34 mouse cellular contexts compared by ENCODE assay signal in the genomic region with DNA sequence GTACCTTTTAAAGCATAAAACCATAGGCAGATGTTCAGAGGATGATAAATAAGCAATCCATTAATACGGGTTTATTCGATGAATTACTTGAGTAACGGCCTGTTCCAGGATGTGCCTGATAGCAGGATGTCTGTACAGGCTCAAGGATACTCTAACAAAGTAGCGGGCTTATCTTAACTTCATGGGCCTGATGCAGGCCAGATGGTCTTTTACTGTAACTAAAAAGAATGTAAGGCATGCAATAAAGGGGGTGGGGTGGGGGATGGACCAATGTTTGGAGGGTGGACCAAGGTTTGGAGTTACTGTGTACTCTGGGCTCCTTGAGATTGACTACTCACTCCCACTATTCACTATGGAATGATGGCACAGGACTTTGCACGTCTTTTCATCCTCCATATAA. TPM values are rescaled to one million over a fixed set of nuclear protein-coding genes. Genes with fewer than 3 reads are reported as not detected.
DNase-seq lines count a peak whose midpoint lies in the region; ATAC-seq and TF ChIP-seq lines count a peak whose summit lies in the region.
"Had no signal": no experiment of that assay in that cellular context is flagged by ENCODE, and none has a peak within 500 bp of the region (broad histone marks: within the 10 kb centered on the region; RNA-seq: fewer than 3 reads in every experiment).

No protein-coding gene starts in this region.

- H3K4me3 ChIP-seq in intestine, embryonic 14.5 days (ENCODE audit: low read depth, low read length), result no peak overlapping the region
- H3K4me3 ChIP-seq in intestine, postnatal 0 days (ENCODE audit: low read depth, low read length), result no peak overlapping the region
- H3K4me3 ChIP-seq in liver, postnatal 0 days (ENCODE audit: low read depth, low read length), result no peak overlapping the region
- no peak overlapping the region for H3K4me3 ChIP-seq in intestine, embryonic 15.5 days (replicated peaks)
- H3K4me3 ChIP-seq: erythroblast, embryonic 14.5 days; forebrain, embryonic 12.5 days; heart, adult 2 months; liver, embryonic 15.5 days; midbrain, embryonic 13.5 days had no signal

- no peaks in the 10 kb centered on the region for H3K9me3 ChIP-seq in intestine, embryonic 14.5 days (ENCODE audit: control insufficient read depth, low read length)
- no peaks in the 10 kb centered on the region for H3K9me3 ChIP-seq in intestine, postnatal 0 days (ENCODE audit: control insufficient read depth)
- no peaks in the 10 kb centered on the region for H3K9me3 ChIP-seq in liver, postnatal 0 days (ENCODE audit: low read length)
- H3K9me3 ChIP-seq in intestine, embryonic 15.5 days, result no peaks in the 10 kb centered on the region
- H3K9me3 ChIP-seq: forebrain, embryonic 12.5 days; liver, embryonic 15.5 days; midbrain, embryonic 13.5 days had no signal

- H3K36me3 ChIP-seq in intestine, embryonic 14.5 days (ENCODE audit: control insufficient read depth, insufficient read depth, low read length), result no peaks in the 10 kb centered on the region
- H3K36me3 ChIP-seq in intestine, postnatal 0 days (ENCODE audit: control insufficient read depth, insufficient read depth), result no peaks in the 10 kb centered on the region
- H3K36me3 ChIP-seq in liver, postnatal 0 days (replicated peaks; ENCODE audit: insufficient read depth, low read length), result no peaks in the 10 kb centered on the region
- no peaks in the 10 kb centered on the region for H3K36me3 ChIP-seq in intestine, embryonic 15.5 days
- H3K36me3 ChIP-seq: forebrain, embryonic 12.5 days; liver, embryonic 15.5 days; midbrain, embryonic 13.5 days had no signal

- H3K4me2 ChIP-seq in intestine, embryonic 14.5 days (ENCODE audit: low read length), result no peak overlapping the region
- no peak overlapping the region for H3K4me2 ChIP-seq in intestine, postnatal 0 days (replicated peaks; ENCODE audit: low read depth)
- H3K4me2 ChIP-seq in liver, postnatal 0 days (ENCODE audit: low read depth, low read length), result no peak overlapping the region
- H3K4me2 ChIP-seq in intestine, embryonic 15.5 days (replicated peaks), result no peak overlapping the region
- H3K4me2 ChIP-seq: forebrain, embryonic 12.5 days; liver, embryonic 15.5 days; midbrain, embryonic 13.5 days had no signal

- ATAC-seq in intestine, embryonic 14.5 days (replicated peaks; ENCODE audit: low FRiP score, low TSS enrichment, low read depth), result peak; percentile 47; the same call in 1 of the 2 replicates
- ATAC-seq in intestine, postnatal 0 days, result no peak
- ATAC-seq in liver, postnatal 0 days, result no peak
- peak; percentile 61 for ATAC-seq in intestine, embryonic 15.5 days
- ATAC-seq in erythroblast, adult 5-6 weeks (replicated peaks; ENCODE audit: low FRiP score, poor library complexity, severe bottlenecking), result no peak
- ATAC-seq: activated CD4-positive, CD25-positive, alpha-beta regulatory T cell, adult 4 months; hindbrain, postnatal 0 days; midbrain, embryonic 13.5 days had no signal

- H3K4me1 ChIP-seq in intestine, embryonic 14.5 days (replicated peaks; ENCODE audit: control insufficient read depth, insufficient read depth, low read length), result no peaks in the 10 kb centered on the region
- no peaks in the 10 kb centered on the region for H3K4me1 ChIP-seq in intestine, postnatal 0 days (replicated peaks; ENCODE audit: control insufficient read depth, insufficient read depth, low read length)
- H3K4me1 ChIP-seq in liver, postnatal 0 days (ENCODE audit: insufficient read depth), result no peaks in the 10 kb centered on the region
- H3K4me1 ChIP-seq in intestine, embryonic 15.5 days (replicated peaks), result no peaks in the 10 kb centered on the region
- H3K4me1 ChIP-seq: forebrain, embryonic 12.5 days; liver, embryonic 15.5 days; midbrain, embryonic 13.5 days had no signal

- no peak for TF ChIP-seq EP300 in liver, postnatal 0 days (IDR thresholded peaks at IDR 0.05; ENCODE audit: low read depth)

- TF ChIP-seq CTCF in intestine, postnatal 0 days (IDR thresholded peaks at IDR 0.05; ENCODE audit: low read depth), result no peak
- TF ChIP-seq CTCF in liver, postnatal 0 days (IDR thresholded peaks at IDR 0.05; ENCODE audit: low read depth), result no peak

- H3K27me3 ChIP-seq in intestine, embryonic 14.5 days (replicated peaks; ENCODE audit: control insufficient read depth, insufficient read depth, low read length), result no peaks in the 10 kb centered on the region
- no peaks in the 10 kb centered on the region for H3K27me3 ChIP-seq in intestine, postnatal 0 days (replicated peaks; ENCODE audit: control insufficient read depth, insufficient read depth, low read length)
- no peaks in the 10 kb centered on the region for H3K27me3 ChIP-seq in liver, postnatal 0 days (ENCODE audit: insufficient read depth, low read length)
- no peaks in the 10 kb centered on the region for H3K27me3 ChIP-seq in intestine, embryonic 15.5 days (replicated peaks)
- H3K27me3 ChIP-seq: forebrain, embryonic 12.5 days; liver, embryonic 15.5 days; midbrain, embryonic 13.5 days had no signal

- no peak overlapping the region for H3K9ac ChIP-seq in intestine, embryonic 14.5 days (ENCODE audit: low read length)
- H3K9ac ChIP-seq in intestine, postnatal 0 days (ENCODE audit: low read depth, low read length), result no peak overlapping the region
- H3K9ac ChIP-seq in liver, postnatal 0 days (replicated peaks), result no peak overlapping the region
- H3K9ac ChIP-seq in intestine, embryonic 15.5 days, result no peak overlapping the region
- H3K9ac ChIP-seq: forebrain, embryonic 12.5 days; liver, embryonic 15.5 days; midbrain, embryonic 13.5 days had no signal

- WGBS in intestine, embryonic 14.5 days, result 31% methylated on average over 5 of the region's 5 CpGs
- 44% methylated on average over 5 of the region's 5 CpGs for WGBS in intestine, postnatal 0 days
- WGBS in liver, postnatal 0 days (ENCODE audit: insufficient replicate concordance), result 67% methylated on average over 5 of the region's 5 CpGs
- WGBS in intestine, embryonic 15.5 days, result 49% methylated on average over 5 of the region's 5 CpGs

- no peak overlapping the region for H3K27ac ChIP-seq in intestine, embryonic 14.5 days (ENCODE audit: low read depth)
- no peak overlapping the region for H3K27ac ChIP-seq in intestine, postnatal 0 days (ENCODE audit: low read depth, low read length)
- no peak overlapping the region for H3K27ac ChIP-seq in liver, postnatal 0 days (ENCODE audit: low read depth)
- no peak overlapping the region for H3K27ac ChIP-seq in intestine, embryonic 15.5 days
- H3K27ac ChIP-seq: forebrain, embryonic 12.5 days; heart, adult 2 months; hindbrain, postnatal 0 days; liver, embryonic 15.5 days; midbrain, embryonic 13.5 days; stomach, postnatal 0 days had no signal

- DNase-seq in intestine, embryonic 14.5 days (ENCODE audit: low spot score), result no peak
- DNase-seq in liver, result peak; percentile 2
- DNase-seq in liver, postnatal 0 days, result no peak
- peak; percentile 3 for DNase-seq in embryo, embryonic 10.5 days (ENCODE audit: low spot score)
- DNase-seq in adrenal gland, postnatal 14 days, result no peak
- DNase-seq: adrenal gland, adult 8-10 months; cerebellum, adult 18-20 months; cerebellum, postnatal 25 days; gastrocnemius, postnatal 25 days; heart, adult 2 months; lung, postnatal 14 days; right cerebral cortex, postnatal 14 days; thymus, postnatal 25 days had no signal

RNA-seq across cellular contexts. Expression of gene Pfn5, which starts 42.7 kb away (rescaled TPM):
- not detected in 2 replicates for polyA plus RNA-seq in intestine, embryonic 14.5 days (2014; fragmentation: Nextera tagmentation; extraction: Ambion mirVana)
- polyA plus RNA-seq in intestine, postnatal 0 days (2015; fragmentation: Nextera tagmentation; extraction: Ambion mirVana), result not detected in 2 replicates
- polyA plus RNA-seq in liver, postnatal 0 days (2015; fragmentation: Nextera tagmentation; extraction: Ambion mirVana), result not detected in 2 replicates
- polyA plus RNA-seq in intestine, embryonic 15.5 days (2015; fragmentation: Nextera tagmentation; extraction: Ambion mirVana), result not detected in 2 replicates
- not detected in 2 replicates for total RNA-seq in erythroblast, adult 5-6 weeks (2015; ENCODE audit: low replicate concordance)
- total RNA-seq in erythroblast, adult 5-6 weeks (2017; ENCODE audit: low replicate concordance), result not detected in 2 replicates
- not detected in 2 replicates for total RNA-seq in adrenal gland, postnatal 14 days (2021)
- total RNA-seq: adrenal gland, adult 8-10 months; gastrocnemius, postnatal 25 days; heart, adult 2 months; hindbrain, postnatal 0 days; layer of hippocampus, adult 18-20 months; layer of hippocampus, postnatal 14 days; megakaryocyte, adult 5-6 weeks; MEL had no signal
- polyA plus RNA-seq: activated CD4-positive, CD25-positive, alpha-beta regulatory T cell, adult 4 months; C2C12; embryonic facial prominence, embryonic 11.5 days; erythroblast, embryonic 14.5 days; forebrain, embryonic 12.5 days; heart, adult 2 months; heart, embryonic 16.5 days; hindbrain, embryonic 11.5 days; hindbrain, postnatal 0 days; kidney, embryonic 14.5 days; limb, embryonic 11.5 days; liver, embryonic 15.5 days; midbrain, embryonic 13.5 days; neural tube, embryonic 11.5 days; stomach, postnatal 0 days had no signal

RNA-seq across cellular contexts. Expression of gene Asb12, which starts 42.8 kb away (rescaled TPM):
- polyA plus RNA-seq in intestine, embryonic 14.5 days (2014; fragmentation: Nextera tagmentation; extraction: Ambion mirVana), result not detected in 2 replicates
- polyA plus RNA-seq in intestine, postnatal 0 days (2015; fragmentation: Nextera tagmentation; extraction: Ambion mirVana), result not detected in 2 replicates
- polyA plus RNA-seq in liver, postnatal 0 days (2015; fragmentation: Nextera tagmentation; extraction: Ambion mirVana), result 0.31 TPM in 1 of 2 replicates, not detected in the other
- 0.23 TPM in 1 of 2 replicates, not detected in the other for polyA plus RNA-seq in intestine, embryonic 15.5 days (2015; fragmentation: Nextera tagmentation; extraction: Ambion mirVana)
- total RNA-seq in erythroblast, adult 5-6 weeks (2015; ENCODE audit: low replicate concordance), result not detected in 2 replicates
- not detected in 2 replicates for total RNA-seq in erythroblast, adult 5-6 weeks (2017; ENCODE audit: low replicate concordance)
- total RNA-seq in adrenal gland, postnatal 14 days (2021), result 0.37 TPM in 1 of 2 replicates, not detected in the other
- total RNA-seq: layer of hippocampus, adult 18-20 months; layer of hippocampus, postnatal 14 days; megakaryocyte, adult 5-6 weeks; MEL had no signal
- polyA plus RNA-seq: activated CD4-positive, CD25-positive, alpha-beta regulatory T cell, adult 4 months; C2C12; embryonic facial prominence, embryonic 11.5 days; erythroblast, embryonic 14.5 days; forebrain, embryonic 12.5 days; hindbrain, embryonic 11.5 days; hindbrain, postnatal 0 days; limb, embryonic 11.5 days; neural tube, embryonic 11.5 days had no signal

RNA-seq across cellular contexts. Expression of gene Zc4h2, which starts 57.7 kb away (rescaled TPM):
- 20.2 and 23.4 TPM in 2 replicates for polyA plus RNA-seq in intestine, embryonic 14.5 days (2014; fragmentation: Nextera tagmentation; extraction: Ambion mirVana)
- 5.2 and 5.5 TPM in 2 replicates for polyA plus RNA-seq in intestine, postnatal 0 days (2015; fragmentation: Nextera tagmentation; extraction: Ambion mirVana)
- polyA plus RNA-seq in liver, postnatal 0 days (2015; fragmentation: Nextera tagmentation; extraction: Ambion mirVana), result 0.90 and 1.2 TPM in 2 replicates
- 14.6 and 16.9 TPM in 2 replicates for polyA plus RNA-seq in intestine, embryonic 15.5 days (2015; fragmentation: Nextera tagmentation; extraction: Ambion mirVana)
- 3.5 TPM in 1 of 2 replicates, not detected in the other for total RNA-seq in erythroblast, adult 5-6 weeks (2015; ENCODE audit: low replicate concordance)
- total RNA-seq in erythroblast, adult 5-6 weeks (2017; ENCODE audit: low replicate concordance), result 0.51 and 0.98 TPM in 2 replicates
- total RNA-seq in adrenal gland, postnatal 14 days (2021), result 3.8 and 3.9 TPM in 2 replicates
- polyA plus RNA-seq: erythroblast, embryonic 14.5 days had no signal

Comparison
In these comparisons a context has a peak if more than half of its experiments do, and no peak if none do; other contexts are left out.
1. ATAC-seq: peak in intestine, embryonic 14.5 days (single experiment) and intestine, embryonic 15.5 days (single experiment); none in intestine, postnatal 0 days (single experiment), liver, postnatal 0 days (single experiment) and erythroblast, adult 5-6 weeks (single experiment).
2. DNase-seq: peak in liver (single experiment) and embryo, embryonic 10.5 days (single experiment); none in intestine, embryonic 14.5 days (single experiment), liver, postnatal 0 days (single experiment) and adrenal gland, postnatal 14 days (single experiment).